Mouse (Mus musculus) heart, adult 2 months (tissue): ENCODE measurements at regions not wholly inside any gene's neighbourhood (a gene's known extent, or its start where the extent isn't known, plus 50 kb on each side); places are given as distances from the start of the nearest gene placed in this dataset.

ENCODE experiments used
- DNase-seq, 2 experiments: peaks; one replicate each; pipeline ENCODE4 v3.0.0; 2021
- H3K27ac ChIP-seq: fragments of 200-600 bp; 2 replicates; pipeline ENCODE4 v1.8.1; 2022
- H3K27me3 ChIP-seq: fragments of 200-500 bp; 2 replicates; pipeline ENCODE4 v1.6.1; 2012; ENCODE audit warnings: mild to moderate bottlenecking, low read length, inconsistent platforms, mixed read lengths; ENCODE audit not compliant: control insufficient read depth, insufficient read depth
- H3K36me3 ChIP-seq: fragments of 200-500 bp; 2 replicates; pipeline ENCODE4 v1.6.1; 2012; ENCODE audit warnings: low read length, inconsistent platforms; ENCODE audit not compliant: control insufficient read depth, insufficient read depth
- H3K4me1 ChIP-seq: fragments of 200-500 bp; 2 replicates; pipeline ENCODE4 v1.6.1; 2011; ENCODE audit warnings: low read length; ENCODE audit not compliant: control insufficient read depth, insufficient read depth
- H3K4me3 ChIP-seq: fragments of 200-600 bp; 2 replicates; pipeline ENCODE4 v1.8.1; 2022
- H3K79me2 ChIP-seq: fragments of 200-500 bp; replicated peaks from 2 replicates; pipeline ENCODE4 v1.6.1; 2012; ENCODE audit warnings: mild to moderate bottlenecking, inconsistent platforms, low read length, moderate library complexity, mixed read lengths; ENCODE audit not compliant: control insufficient read depth, insufficient read depth
- H3K9ac ChIP-seq: fragments of 200-500 bp; 2 replicates; pipeline ENCODE4 v1.6.1; 2012; ENCODE audit warnings: low read depth, mild to moderate bottlenecking, control low read depth, inconsistent platforms, low read length, mixed read lengths
- CTCF ChIP-seq: fragments of 200-600 bp; IDR thresholded peaks from 2 replicates; pipeline ENCODE4 v1.8.1; 2022; ENCODE audit warnings: antibody characterized with exemption, mild to moderate bottlenecking, moderate library complexity
- EP300 ChIP-seq: fragments of 200-500 bp; IDR thresholded peaks from 2 replicates; pipeline ENCODE4 v1.6.1; 2011; ENCODE audit warnings: low read depth, low read length, control low read depth; ENCODE audit not compliant: insufficient read depth
- POLR2A ChIP-seq: fragments of 200-500 bp; IDR thresholded peaks from 2 replicates; pipeline ENCODE4 v1.6.1; 2011; ENCODE audit warnings: mild to moderate bottlenecking, low read depth, low read length, control low read depth; ENCODE audit not compliant: insufficient read depth
- WGBS: fragments of 180-500 bp; shearing (Covaris S2); methylation state at CpG from one replicate; pipeline ENCODE4 v1.1.7; 2018; 5-methylcytosine and 5-hydroxymethylcytosine counted together
- intact Hi-C: fragments of 180-260 bp; cut with DNase I; formaldehyde crosslinking; loops from one replicate; pipeline ENCODE4 v1.15.1; 2025

GRCm38 (mm10) chr14:24874426-24875155 is 387.7 kb downstream of the Rps24 start:
- H3K9ac ChIP-seq = no peak overlapping the region
- no peak overlapping the region for H3K4me3 ChIP-seq
- TF ChIP-seq CTCF (no peak), POLR2A (no peak), EP300 (no peak)
- intact Hi-C loops = no loop called here
- DNase-seq = no peak
- H3K4me1 ChIP-seq = no peaks in the 10 kb centered on the region; the same call in 1 of the 2 replicates
- no peak overlapping the region for H3K27ac ChIP-seq
- 82% methylated on average over 12 of the region's 12 CpGs for WGBS
- no peaks in the 10 kb centered on the region for H3K36me3 ChIP-seq
- no peaks in the 10 kb centered on the region; the same call in 1 of the 2 replicates for H3K79me2 ChIP-seq
- H3K27me3 ChIP-seq = no peaks in the 10 kb centered on the region

- no peak overlapping the region for H3K9ac ChIP-seq
- H3K4me1 ChIP-seq = no peaks in the 10 kb centered on the region; the same call in 1 of the 2 replicates
- 85% methylated on average over 8 of the region's 8 CpGs for whole genome bisulfite sequencing
- no peak overlapping the region for H3K4me3 ChIP-seq
- no peak overlapping the region for H3K27ac ChIP-seq
- TF ChIP-seq EP300 (no peak), POLR2A (no peak), CTCF (no peak)
- no peak for DNase-seq
- no peaks in the 10 kb centered on the region; the same call in 1 of the 2 replicates for H3K79me2 ChIP-seq
- no peaks in the 10 kb centered on the region for H3K27me3 ChIP-seq
- no peaks in the 10 kb centered on the region for H3K36me3 ChIP-seq
- intact Hi-C loops = no loop called here
Observed at GRCm38 (mm10) chr14:24875156-24875545, 388.2 kb downstream of the Rps24 start.

- Histone ChIP-seq H3K36me3 (no peaks in the 10 kb centered on the region), H3K4me3 (no peak overlapping the region), H3K4me1 (no peaks in the 10 kb centered on the region; the same call in 1 of the 2 replicates), H3K27me3 (no peaks in the 10 kb centered on the region), H3K27ac (no peak overlapping the region), H3K79me2 (no peaks in the 10 kb centered on the region; the same call in 1 of the 2 replicates), H3K9ac (no peak overlapping the region)
- intact Hi-C loops = no loop called here
- no peak for TF ChIP-seq POLR2A
- no peak for TF ChIP-seq EP300
- TF ChIP-seq CTCF = peak; percentile 49
- peak in 1 of 2 experiments; percentile 17 for DNase-seq
- 45% methylated on average over 6 of the region's 6 CpGs for WGBS
Observed at GRCm38 (mm10) chr14:24875934-24876333, 389.0 kb downstream of the Rps24 start.

GRCm38 (mm10) chr14:24876508-24876907 is 389.6 kb downstream of the Rps24 start:
- no peak overlapping the region for H3K9ac ChIP-seq
- DNase-seq = peak in 1 of 2 experiments; percentile 15
- TF ChIP-seq POLR2A = no peak
- no peak for TF ChIP-seq CTCF
- TF ChIP-seq EP300 = no peak
- H3K79me2 ChIP-seq = no peaks in the 10 kb centered on the region; the same call in 1 of the 2 replicates
- no peak overlapping the region for H3K4me3 ChIP-seq
- no peaks in the 10 kb centered on the region for H3K36me3 ChIP-seq
- H3K27me3 ChIP-seq = no peaks in the 10 kb centered on the region
- intact Hi-C loops = no loop called here
- H3K4me1 ChIP-seq = no peaks in the 10 kb centered on the region
- WGBS = 94% methylated on average over 5 of the region's 5 CpGs
- H3K27ac ChIP-seq = no peak overlapping the region

- intact Hi-C loops = no loop called here
- Histone ChIP-seq H3K4me1 (no peaks in the 10 kb centered on the region), H3K36me3 (no peaks in the 10 kb centered on the region), H3K27ac (no peak overlapping the region), H3K27me3 (no peaks in the 10 kb centered on the region), H3K4me3 (no peak overlapping the region), H3K9ac (no peak overlapping the region), H3K79me2 (no peaks in the 10 kb centered on the region; the same call in 1 of the 2 replicates)
- WGBS = 42% methylated on average over 3 of the region's 3 CpGs
- TF ChIP-seq POLR2A = no peak
- no peak for DNase-seq
Observed at GRCm38 (mm10) chr14:24877853-24878252, 390.9 kb downstream of the Rps24 start.

GRCm38 (mm10) chr14:24886164-24886563 is 399.2 kb downstream of the Rps24 start:
- H3K79me2 ChIP-seq = no peaks in the 10 kb centered on the region
- no peak for DNase-seq
- H3K4me1 ChIP-seq = no peaks in the 10 kb centered on the region
- TF ChIP-seq POLR2A = no peak
- no peak for TF ChIP-seq EP300
- TF ChIP-seq CTCF = no peak
- H3K9ac ChIP-seq = no peak overlapping the region
- 71% methylated on average over 1 of the region's 1 CpGs for WGBS
- H3K27me3 ChIP-seq = no peaks in the 10 kb centered on the region
- no peak overlapping the region for H3K27ac ChIP-seq
- intact Hi-C loops = no loop called here
- H3K4me3 ChIP-seq = no peak overlapping the region
- no peaks in the 10 kb centered on the region for H3K36me3 ChIP-seq
